Mouse (Mus musculus): ENCODE measurements around the gene Snupn. TPM values are rescaled to one million over a fixed set of nuclear protein-coding genes. Genes with fewer than 3 reads are reported as not detected.

Snupn gene
- 12.3 and 12.9 TPM in 2 replicates for polyA plus RNA-seq (2015; fragmentation: Nextera tagmentation; extraction: Ambion mirVana)

DNA sequence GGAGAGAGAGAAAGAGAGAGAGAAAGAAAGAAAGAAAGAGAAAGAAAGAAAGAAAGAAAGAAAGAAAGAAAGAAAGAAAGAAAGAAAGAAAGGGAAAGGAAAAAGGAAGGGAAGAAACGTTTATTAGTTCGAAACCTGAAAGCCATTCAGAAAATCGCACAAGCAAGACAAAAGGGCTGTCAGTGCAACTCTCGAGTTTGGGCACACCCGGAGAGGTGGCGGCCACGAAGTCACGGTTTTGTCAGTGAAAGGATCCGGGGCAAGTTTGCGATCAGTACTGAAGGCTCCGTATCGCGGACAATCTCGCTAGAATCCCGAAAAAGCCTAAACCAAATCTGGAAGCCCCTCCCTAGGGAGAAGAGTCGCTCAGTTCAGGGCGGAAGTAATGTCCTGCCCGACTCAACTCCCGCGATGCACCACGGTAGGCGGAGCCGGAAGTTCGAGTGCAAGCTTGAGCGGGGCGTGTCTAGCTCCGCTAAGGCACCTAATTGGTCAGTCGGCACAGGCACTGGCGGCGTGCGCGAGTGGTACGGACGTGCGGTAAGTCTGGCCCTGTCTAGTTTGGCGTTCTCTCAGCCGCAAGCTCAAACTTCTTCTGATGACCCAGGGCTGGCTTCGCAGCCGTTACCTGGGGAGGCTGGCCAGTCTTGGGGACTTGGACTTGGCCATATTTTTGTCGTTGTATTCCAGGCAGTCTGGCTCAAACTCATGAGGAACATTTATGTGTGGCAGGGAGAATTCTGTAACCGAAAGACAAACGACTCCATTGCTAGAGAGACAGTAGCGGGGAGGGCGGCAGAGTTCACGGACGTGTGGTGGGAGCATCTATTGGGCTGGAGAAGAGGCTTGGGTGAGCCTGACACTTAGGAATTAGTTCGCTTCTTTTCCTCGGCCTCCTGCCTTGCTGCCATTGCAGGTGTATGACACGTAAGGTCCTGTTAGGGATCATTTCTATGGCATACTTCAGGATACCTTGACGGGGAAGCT lies at the start of gene Snupn:
TSS of gene Snupn (plus strand) at position 465 of the 987 bp plus-strand sequence.

DNA sequence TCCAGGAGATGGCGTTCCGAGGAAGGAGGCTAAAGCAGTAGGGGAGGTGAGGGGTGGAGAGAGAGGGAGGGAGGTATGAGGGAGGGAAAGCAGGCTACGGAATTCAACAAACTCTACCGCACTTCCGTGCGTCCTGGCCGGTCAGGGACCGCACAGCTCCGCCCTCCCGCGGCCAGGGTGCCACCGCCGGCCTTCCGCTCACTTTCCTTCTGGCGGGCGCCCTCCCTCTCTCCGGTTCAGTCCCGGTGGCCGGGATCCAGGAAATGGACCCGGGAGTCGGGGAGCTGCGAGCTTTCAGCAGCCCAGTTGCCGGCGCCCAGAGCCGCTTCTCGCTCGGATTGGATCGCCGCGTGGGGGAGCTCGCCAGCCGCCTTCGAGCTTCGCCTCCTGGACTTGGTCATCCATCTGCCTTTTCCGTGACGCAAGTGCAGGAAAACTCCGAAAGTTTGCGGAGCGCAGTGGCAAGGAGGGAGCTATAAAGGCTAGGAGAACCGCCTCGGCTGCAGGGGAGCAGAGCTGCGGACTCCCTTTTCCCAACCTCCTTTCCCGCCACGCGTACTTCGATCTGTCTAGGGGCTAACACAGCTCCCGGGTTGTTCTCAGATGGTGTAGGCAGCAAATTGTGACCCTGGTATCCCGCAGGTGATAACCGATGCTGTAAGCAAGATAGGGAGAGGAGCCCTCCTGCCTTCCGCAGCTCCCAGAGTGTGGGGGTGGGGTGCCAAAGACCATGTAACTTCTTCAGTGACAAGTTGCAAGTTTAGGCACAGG lies 22.5 kb upstream of the Snupn start, which contains the start of gene Snx33:
TSS of gene Snx33 (minus strand) at position 331 of the 771 bp plus-strand sequence.

DNA sequence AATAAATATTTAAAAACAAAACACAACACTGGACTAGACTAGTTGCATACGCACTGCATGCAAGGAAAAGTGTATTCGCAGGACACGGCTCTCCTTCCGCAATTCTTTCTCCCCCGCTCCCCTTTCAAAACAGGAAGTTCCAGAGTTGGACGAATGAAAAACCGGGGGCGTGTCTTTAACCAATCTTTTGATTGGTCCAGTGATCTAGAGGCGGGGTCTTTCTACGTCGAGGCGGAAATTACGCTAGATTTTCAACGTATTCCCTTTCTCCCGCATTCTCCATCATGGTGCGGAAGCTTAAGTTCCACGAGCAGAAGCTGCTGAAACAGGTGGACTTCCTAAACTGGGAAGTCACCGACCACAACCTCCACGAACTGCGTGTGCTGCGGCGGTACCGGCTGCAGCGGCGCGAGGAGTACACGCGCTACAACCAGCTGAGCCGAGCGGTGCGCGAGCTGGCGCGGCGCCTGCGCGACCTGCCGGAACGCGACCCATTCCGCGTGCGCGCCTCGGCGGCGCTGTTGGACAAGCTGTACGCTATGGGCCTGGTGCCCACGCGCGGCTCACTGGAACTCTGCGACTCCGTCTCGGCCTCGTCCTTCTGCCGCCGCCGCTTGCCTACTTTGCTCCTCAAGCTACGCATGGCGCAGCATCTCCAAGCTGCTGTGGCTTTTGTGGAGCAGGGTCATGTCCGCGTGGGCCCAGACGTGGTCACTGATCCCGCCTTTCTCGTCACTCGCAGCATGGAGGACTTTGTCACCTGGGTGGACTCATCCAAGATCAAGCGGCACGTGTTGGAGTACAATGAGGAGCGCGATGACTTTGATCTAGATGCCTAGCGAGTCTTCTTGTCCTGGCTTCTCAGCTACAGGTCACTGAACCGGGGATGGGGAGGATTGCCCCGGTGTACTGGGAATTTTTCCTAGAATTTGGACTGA lies 13.2 kb upstream of the Snupn start, which contains the start of gene Imp3:
TSS of gene Imp3 (plus strand) at position 253 of the 938 bp plus-strand sequence.

DNA sequence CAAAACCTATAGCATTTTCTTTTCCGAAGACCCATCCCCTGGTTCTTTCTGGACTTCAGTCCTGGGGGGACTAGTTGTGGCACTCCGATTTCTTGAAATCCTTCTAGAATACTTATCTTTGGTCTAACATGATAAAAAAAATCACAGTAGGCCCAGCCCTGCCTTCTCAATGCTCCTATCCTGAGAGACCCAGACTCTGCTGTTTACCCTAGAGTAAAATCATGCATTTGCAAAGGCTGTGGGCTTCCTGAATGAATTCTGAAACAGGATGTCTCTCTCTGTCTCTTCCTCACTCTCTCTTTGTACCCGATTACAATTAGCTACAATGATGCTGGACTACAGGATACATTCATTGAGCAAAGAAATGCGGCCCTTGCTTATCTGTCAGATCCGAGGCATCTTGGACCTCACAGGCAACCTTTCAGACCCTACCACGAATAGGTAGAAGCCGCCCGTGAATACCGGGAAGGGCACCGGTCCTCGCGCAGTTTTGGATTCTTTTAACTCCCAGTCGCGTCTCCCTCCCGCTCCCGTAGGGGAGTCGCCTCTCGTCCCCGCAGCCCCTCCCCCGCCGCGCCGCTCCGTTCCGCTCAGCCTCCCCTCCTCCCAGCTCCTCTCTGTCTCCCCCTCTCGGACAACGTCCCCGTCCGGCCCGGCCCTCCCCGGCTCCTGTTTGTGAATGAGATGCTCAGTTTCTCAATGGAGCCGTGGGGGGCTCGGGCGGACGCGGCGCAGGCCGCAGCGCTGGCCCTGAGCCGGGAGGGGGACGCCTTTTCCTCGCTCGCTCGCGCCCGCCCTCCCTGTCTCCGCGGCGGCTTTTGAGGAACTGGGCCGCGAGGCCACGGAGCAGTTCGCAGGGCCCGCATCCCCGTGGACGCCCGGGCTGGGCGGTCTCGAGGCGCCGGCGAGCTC lies 43.9 kb downstream of the Snupn start, which contains the start of gene Ptpn9:
TSS of gene Ptpn9 (plus strand) at position 638 of the 912 bp plus-strand sequence.

Other genes with a start within 250 kb of the Snupn start
- 0.50 and 1.2 TPM in 2 replicates for gene Lingo1, start 154.4 kb upstream of the Snupn start, polyA plus RNA-seq (2015; fragmentation: Nextera tagmentation; extraction: Ambion mirVana)
- 2.4 and 4.0 TPM in 2 replicates for gene Odf3l1, start 86.2 kb upstream of the Snupn start, polyA plus RNA-seq (2015; fragmentation: Nextera tagmentation; extraction: Ambion mirVana)
- 16.6 and 19.2 TPM in 2 replicates for gene Cspg4, start 85.8 kb upstream of the Snupn start, polyA plus RNA-seq (2015; fragmentation: Nextera tagmentation; extraction: Ambion mirVana)
- gene Snx33, start 22.5 kb upstream of the Snupn start, polyA plus RNA-seq (2015; fragmentation: Nextera tagmentation; extraction: Ambion mirVana), result 3.0 and 3.3 TPM in 2 replicates
- 53.9 and 57.2 TPM in 2 replicates for gene Imp3, start 13.4 kb upstream of the Snupn start, polyA plus RNA-seq (2015; fragmentation: Nextera tagmentation; extraction: Ambion mirVana)
- gene Ptpn9, start 44.0 kb downstream of the Snupn start, polyA plus RNA-seq (2015; fragmentation: Nextera tagmentation; extraction: Ambion mirVana), result 6.4 and 8.4 TPM in 2 replicates
- gene Sin3a, start 121.2 kb downstream of the Snupn start, polyA plus RNA-seq (2015; fragmentation: Nextera tagmentation; extraction: Ambion mirVana), result 9.4 and 9.7 TPM in 2 replicates
- gene Man2c1, start 179.8 kb downstream of the Snupn start, polyA plus RNA-seq (2015; fragmentation: Nextera tagmentation; extraction: Ambion mirVana), result 36.4 and 37.4 TPM in 2 replicates
- 4.4 and 5.2 TPM in 2 replicates for gene Neil1, start 197.4 kb downstream of the Snupn start, polyA plus RNA-seq (2015; fragmentation: Nextera tagmentation; extraction: Ambion mirVana)
- gene Commd4, start 207.5 kb downstream of the Snupn start, polyA plus RNA-seq (2015; fragmentation: Nextera tagmentation; extraction: Ambion mirVana), result 62.5 and 63.0 TPM in 2 replicates

All from skeletal muscle tissue, postnatal 0 days (tissue).